In the genomic region with DNA sequence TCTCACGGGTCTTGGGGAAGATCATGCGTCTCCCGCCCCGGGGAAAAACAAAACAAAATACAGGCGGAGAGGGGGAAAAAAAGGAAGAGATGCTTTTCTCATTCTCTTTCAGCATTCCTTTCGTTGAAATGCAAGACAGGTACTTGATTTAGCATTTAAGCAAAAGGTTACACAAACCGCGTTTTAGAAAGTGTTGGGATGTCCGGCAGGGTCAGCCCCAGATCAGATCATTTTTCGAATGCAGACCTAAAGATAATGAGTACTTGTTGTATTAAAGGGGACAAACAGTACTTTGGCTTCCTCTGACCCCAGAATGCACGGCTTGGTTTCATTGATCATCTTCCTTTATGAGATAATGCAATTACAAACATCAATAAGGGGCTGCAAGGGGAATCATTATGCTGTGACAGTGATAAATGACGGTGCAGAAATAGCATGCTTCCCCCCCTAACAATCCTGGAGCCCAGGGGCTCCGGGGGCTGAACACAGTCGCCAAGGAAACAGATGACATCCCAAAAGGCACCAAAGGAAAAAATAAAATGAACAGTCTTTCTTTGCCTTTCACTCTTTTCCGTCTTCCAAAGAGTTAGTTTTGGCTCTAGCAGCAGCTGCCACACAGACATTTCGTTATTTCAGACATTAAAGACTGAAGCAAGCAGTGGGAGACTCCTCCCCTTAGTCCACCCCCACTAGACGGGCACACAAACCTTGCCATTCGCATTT, we compare ENCODE assay signal across 8 mouse cellular contexts.
DNase-seq lines count a peak whose midpoint lies in the region; ATAC-seq and TF ChIP-seq lines count a peak whose summit lies in the region.

No protein-coding gene starts in this region.

- no peak for DNase-seq in heart, adult 11 months
- peak; percentile 58 for DNase-seq in adipocyte (ENCODE audit: low spot score)
- no peak for DNase-seq in left cerebral cortex, adult 2 months (ENCODE audit: extremely low spot score in 1 of 2, low spot score in 2 of 2)
- DNase-seq in left cerebral cortex, postnatal 4 days: no peak

- peaks cover 8% of the 10 kb centered on the region; the same call in 1 of the 2 replicates for H3K27me3 ChIP-seq in heart, embryonic 14.5 days (ENCODE audit: control insufficient read depth, insufficient read depth, low read length)
- peaks cover 91% of the 10 kb centered on the region for H3K27me3 ChIP-seq in liver, embryonic 15.5 days

- intact Hi-C loops in left cerebral cortex, adult 2 months (cut with DNase I): loop anchor here (2.0 to 10.0 kb wide), 2 partner anchors 124 to 1590 kb away; no protein-coding TSS in a partner anchor
- intact Hi-C loops in left cerebral cortex, postnatal 4 days (cut with DNase I): loop anchor here (10.0 kb wide), 5 partner anchors 720 to 1590 kb away; no protein-coding TSS in a partner anchor

- no peaks in the 10 kb centered on the region for H3K36me3 ChIP-seq in heart, embryonic 14.5 days (ENCODE audit: control insufficient read depth, insufficient read depth, low read length)
- no peaks in the 10 kb centered on the region for H3K36me3 ChIP-seq in liver, embryonic 15.5 days (replicated peaks)

- 13% methylated on average over 18 of the region's 18 CpGs for WGBS in heart, embryonic 14.5 days
- 2% methylated on average over 18 of the region's 18 CpGs for WGBS in liver, embryonic 15.5 days (ENCODE audit: insufficient replicate concordance)

- TF ChIP-seq CTCF in embryonic fibroblast, embryonic 13.5 days (IDR thresholded peaks at IDR 0.05; ENCODE audit: borderline replicate concordance, insufficient read depth, low read length): no peak
- TF ChIP-seq CTCF in left cerebral cortex, adult 2 months (IDR thresholded peaks at IDR 0.05): no peak

- H3K9ac ChIP-seq in heart, embryonic 14.5 days (ENCODE audit: low read length): peak overlapping the region; percentile 71
- no peak overlapping the region for H3K9ac ChIP-seq in liver, embryonic 15.5 days

- TF ChIP-seq POLR2A in embryonic fibroblast, embryonic 13.5 days (IDR thresholded peaks at IDR 0.05; ENCODE audit: low read depth, low read length): no peak

- peaks cover 14 to 25% of the 10 kb centered on the region in 2 experiments for H3K4me1 ChIP-seq in heart, embryonic 14.5 days (ENCODE audit: control insufficient read depth in 2 of 2, insufficient read depth in 2 of 2, low read length in 2 of 2)
- peaks cover 2% of the 10 kb centered on the region; the same call in 1 of the 2 replicates for H3K4me1 ChIP-seq in embryonic fibroblast, embryonic 13.5 days (ENCODE audit: control insufficient read depth, insufficient read depth, low read length)
- 0 out of 2 replicates have a peak, but pooled peaks cover 11% of the 10 kb centered on the region for H3K4me1 ChIP-seq in liver, embryonic 15.5 days (replicated peaks)

- H3K4me3 ChIP-seq in heart, embryonic 14.5 days (ENCODE audit: control insufficient read depth in 1 of 2, insufficient read depth in 1 of 2, low read depth in 1 of 2, low read length in 2 of 2): peak overlapping the region; percentile 26 to 39
- H3K4me3 ChIP-seq in embryonic fibroblast, embryonic 13.5 days (ENCODE audit: insufficient read depth, low read length): no peak overlapping the region
- H3K4me3 ChIP-seq in liver, embryonic 15.5 days (replicated peaks): no peak overlapping the region
- H3K4me3 ChIP-seq in left cerebral cortex, adult 2 months: no peak overlapping the region

- no peaks in the 10 kb centered on the region for H3K9me3 ChIP-seq in heart, embryonic 14.5 days (ENCODE audit: control insufficient read depth, low read length)
- H3K9me3 ChIP-seq in liver, embryonic 15.5 days (replicated peaks): no peaks in the 10 kb centered on the region

- no peak overlapping the region for H3K27ac ChIP-seq in heart, embryonic 14.5 days (replicated peaks in 1 of 2; ENCODE audit: control insufficient read depth in 1 of 2, insufficient read depth in 1 of 2, low read depth in 2 of 2, low read length in 2 of 2)
- H3K27ac ChIP-seq in embryonic fibroblast, embryonic 13.5 days (ENCODE audit: insufficient read depth, low read length): peak overlapping the region; percentile 16
- no peak overlapping the region for H3K27ac ChIP-seq in liver, embryonic 15.5 days (replicated peaks)
- H3K27ac ChIP-seq in left cerebral cortex, adult 2 months: no peak overlapping the region

- no peak for ATAC-seq in heart, embryonic 14.5 days (ENCODE audit: insufficient number of reproducible peaks, insufficient read depth, low FRiP score, low read depth)
- ATAC-seq in liver, embryonic 15.5 days (ENCODE audit: insufficient read depth): no peak
- ATAC-seq in inflammation-experienced regulatory T-cells, adult 6 months: no peak

- peak overlapping the region; percentile 81 for H3K4me2 ChIP-seq in heart, embryonic 14.5 days (ENCODE audit: low read length)
- H3K4me2 ChIP-seq in liver, embryonic 15.5 days: peak overlapping the region; percentile 27; the same call in 1 of the 2 replicates

Comparison
In these comparisons a context has a peak if more than half of its experiments do, and no peak if none do; other contexts are left out.
1. H3K4me3 ChIP-seq: peak in heart, embryonic 14.5 days (2 of 2); none in embryonic fibroblast, embryonic 13.5 days (single experiment), liver, embryonic 15.5 days (single experiment) and left cerebral cortex, adult 2 months (single experiment).